Mouse (Mus musculus) adrenal gland (tissue): ENCODE measurements around the gene Mab21l1.

ENCODE experiments used
- intact Hi-C: fragments of 180-260 bp; cut with DNase I; formaldehyde crosslinking; loops from one replicate; pipeline ENCODE4 v1.15.1; 2025
- long read RNA-seq, 2 experiments: library from polyadenylated mRNA; unstranded; transcript quantifications; one replicate each; pipeline ENCODE4 v2.0.0; 2020; ENCODE audit warnings: borderline replicate concordance in 1 of 2; ENCODE audit not compliant: insufficient replicate concordance in 1 of 2

Gene Mab21l1
- long read RNA-seq, experiment 1, partial matches to known transcripts = 0 of 2 reads
- long read RNA-seq, experiment 1, other reads (novel, unspliced or antisense) = 0 of 2 reads
- long read RNA-seq, experiment 2, partial matches to known transcripts = 0 of 2 reads
- long read RNA-seq, experiment 2, other reads (novel, unspliced or antisense) = 0 of 2 reads

DNA sequence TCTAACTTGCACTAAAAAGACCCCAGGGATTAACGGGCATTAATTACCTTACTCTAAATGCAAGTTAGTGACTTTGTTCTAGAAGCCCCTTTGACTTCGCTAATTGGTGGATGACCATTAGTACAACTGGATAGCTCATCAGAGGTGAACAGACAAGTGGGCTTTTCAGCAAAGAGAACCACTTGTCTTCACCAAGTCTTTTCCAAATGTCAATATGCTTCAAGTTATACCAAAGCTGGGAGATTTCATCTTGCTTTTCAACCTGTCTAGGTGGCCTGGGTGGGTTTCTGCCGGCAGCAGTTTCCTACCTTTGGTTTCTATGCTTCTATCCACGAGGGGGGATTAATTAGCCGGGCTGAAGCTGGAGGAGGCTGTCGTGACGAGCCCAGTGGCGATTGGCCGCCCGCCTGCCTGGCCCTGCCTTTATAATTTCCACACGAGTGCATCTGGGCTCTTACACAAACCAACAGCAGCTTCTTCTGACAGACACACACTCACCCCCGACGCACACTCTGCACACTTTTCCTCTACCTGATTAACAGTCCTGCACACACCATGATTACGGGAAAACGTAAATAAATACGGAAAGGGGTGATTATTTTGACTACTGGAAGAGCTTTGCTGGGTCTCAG lies at the start of gene Mab21l1:
Gene Mab21l1, plus strand, starts transcription at position 455 of the 632 bp plus-strand sequence.
- intact Hi-C loops = no loop called here

DNA sequence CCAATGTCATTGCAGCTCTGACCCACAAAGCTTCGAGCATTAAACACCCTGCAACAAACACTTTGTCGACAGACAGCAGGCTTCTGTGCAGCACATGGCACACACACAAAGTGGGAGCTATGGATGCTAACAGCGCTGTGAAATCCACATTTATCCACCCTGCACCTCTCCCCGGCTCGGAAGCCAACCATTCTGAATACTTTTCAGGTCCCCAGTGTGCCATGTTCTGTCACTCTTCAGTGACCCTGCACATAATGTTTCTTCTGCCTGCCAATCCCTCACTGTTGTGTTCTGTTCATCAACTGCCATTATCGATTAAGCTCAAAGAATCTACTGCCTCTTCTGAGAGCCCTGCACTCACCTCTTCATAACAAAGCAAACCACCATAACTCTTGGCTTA lies 48.6 kb upstream of the Mab21l1 start:
- intact Hi-C loops = no loop called here

DNA sequence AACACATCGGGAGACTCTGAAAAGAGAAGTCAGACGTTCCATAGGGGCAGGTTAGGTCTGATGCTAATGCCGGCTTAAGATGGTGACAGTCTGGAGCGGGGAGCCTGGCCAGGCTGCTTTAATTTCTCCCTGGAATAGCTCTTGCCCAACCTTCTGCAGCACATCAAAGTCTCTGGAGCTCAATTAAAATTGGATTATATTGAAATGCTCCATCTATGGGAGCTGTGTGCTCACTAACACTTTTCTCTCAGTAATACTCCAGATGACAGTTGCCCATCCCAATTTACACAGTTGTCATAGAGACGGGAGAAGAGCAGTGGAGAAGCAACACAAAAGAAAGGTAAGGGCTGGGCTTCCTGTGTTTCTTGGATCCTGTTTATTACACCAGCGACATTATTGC lies 40.9 kb upstream of the Mab21l1 start:
- intact Hi-C loops = no loop called here

DNA sequence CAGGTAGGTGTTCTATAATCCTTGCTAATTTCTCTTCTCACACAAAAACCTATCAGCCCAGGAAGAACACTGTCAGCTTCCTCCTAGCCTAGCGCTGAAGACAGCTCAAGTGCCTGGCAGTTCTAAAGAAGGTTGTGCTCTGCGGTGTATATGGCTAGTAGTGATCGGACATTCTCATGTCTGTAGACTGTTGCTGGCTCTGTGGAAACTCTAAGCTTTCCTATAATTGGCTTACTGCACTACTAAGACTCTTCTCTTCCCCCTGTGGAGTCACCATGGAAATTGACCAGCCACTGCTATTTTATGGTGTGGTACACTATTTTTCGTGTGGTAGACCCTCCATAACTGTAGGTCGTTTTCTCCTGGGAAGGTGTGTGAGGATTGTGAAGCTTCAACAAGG lies 40.1 kb upstream of the Mab21l1 start:
- intact Hi-C loops = no loop called here

DNA sequence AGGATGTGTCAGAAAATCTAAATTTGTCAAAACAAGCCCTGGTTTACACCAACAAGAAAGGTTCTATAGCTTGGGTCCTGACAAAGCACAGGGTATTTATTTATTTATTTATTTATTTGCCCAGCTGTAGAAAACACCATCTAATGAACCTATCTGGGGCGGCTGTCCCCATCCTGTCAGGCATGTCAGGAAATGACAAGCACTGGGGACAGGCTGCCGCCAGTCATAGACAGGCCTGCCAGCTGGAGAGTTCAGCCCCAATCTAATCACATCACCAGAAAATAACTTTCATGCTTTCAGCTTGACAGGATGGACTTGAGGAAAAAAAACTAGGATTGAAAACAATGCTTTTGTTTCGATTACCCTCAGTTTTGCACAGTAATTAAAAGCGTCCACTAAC lies 39.7 kb upstream of the Mab21l1 start:
- intact Hi-C loops = no loop called here

DNA sequence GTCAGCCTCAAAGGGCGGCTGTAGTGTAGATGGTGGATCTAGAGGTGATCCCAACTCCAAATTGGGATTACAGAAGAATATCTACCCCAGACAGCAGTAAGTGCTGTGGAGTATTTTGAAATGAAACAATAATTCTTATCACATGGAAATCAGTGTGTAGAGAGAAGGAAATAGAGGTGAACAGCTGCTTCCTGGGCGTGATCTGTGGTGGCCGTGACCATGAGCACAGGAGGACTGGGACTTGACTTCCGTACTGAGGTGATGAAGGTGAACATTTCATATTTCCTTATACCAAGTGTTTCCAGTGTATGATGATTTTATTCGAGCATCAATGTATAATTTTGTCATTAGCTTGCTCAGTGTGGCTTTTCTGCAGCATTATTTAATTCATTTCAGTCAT lies 38.4 kb upstream of the Mab21l1 start:
- intact Hi-C loops = no loop called here

DNA sequence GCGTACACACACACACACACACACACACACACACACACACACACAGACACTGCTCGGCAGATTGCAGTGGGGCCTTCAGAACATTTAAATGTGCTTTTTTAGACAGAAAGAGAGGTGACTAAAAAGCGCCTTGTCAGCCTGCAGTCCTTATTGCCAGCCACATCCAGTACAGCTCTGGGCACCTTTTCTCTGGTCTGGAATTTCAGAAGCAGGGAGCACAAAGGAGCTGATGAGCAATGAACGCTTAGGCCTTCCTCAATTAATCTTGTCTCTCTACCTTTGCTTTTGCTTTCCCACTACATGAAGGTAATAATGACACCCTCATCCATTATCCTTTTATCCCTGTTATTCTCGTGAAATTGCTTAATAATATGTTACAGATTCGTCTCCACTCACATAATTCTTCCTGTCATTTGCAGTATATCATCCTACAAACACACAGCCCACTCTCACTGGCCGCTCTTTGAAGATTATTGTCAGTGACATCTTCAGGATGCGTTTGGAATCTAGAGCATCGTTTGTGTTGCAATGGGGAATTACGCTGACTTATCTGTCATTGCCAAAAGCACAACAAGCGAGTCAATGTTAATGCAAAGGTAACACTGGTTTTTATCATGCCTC lies 31.8 kb upstream of the Mab21l1 start:
- intact Hi-C loops = no loop called here

DNA sequence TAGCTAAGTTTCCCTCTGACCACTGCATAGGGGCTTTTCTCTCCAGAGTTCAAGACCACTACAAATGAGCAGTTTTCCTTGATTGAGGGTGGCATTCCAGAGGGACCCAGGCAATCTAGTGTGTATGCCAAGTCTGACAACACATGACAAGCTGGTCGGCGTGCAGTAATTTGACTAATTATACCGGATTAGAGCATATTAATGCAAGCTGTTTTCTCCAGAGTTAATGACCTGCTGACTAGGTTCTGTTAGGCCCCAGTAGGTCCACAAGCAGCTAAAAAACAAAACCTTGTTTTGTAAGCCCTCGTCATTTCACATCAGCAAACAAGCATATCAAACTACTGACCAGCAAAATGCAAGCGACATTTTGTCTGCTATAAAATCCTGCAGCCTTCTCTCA lies 30.9 kb upstream of the Mab21l1 start:
- intact Hi-C loops = no loop called here

DNA sequence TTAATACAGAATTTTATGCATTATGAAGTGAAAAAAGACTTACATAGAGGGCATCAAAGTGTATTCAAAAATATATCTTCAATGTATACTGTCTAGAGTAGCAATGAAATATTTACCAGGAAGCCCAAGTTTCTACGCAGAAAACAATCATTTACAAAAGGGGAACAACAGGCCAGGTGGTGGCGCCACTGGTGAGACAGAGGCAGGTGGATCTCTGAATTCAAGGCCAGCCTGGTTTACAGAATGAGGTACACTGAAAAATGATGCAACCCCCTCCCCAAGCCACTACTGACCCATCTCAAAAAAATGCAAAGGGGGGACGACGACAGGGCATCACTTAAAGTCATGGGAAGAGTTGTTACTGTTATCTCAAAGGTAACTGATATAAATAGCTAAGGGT lies 29.8 kb upstream of the Mab21l1 start:
- intact Hi-C loops = no loop called here

DNA sequence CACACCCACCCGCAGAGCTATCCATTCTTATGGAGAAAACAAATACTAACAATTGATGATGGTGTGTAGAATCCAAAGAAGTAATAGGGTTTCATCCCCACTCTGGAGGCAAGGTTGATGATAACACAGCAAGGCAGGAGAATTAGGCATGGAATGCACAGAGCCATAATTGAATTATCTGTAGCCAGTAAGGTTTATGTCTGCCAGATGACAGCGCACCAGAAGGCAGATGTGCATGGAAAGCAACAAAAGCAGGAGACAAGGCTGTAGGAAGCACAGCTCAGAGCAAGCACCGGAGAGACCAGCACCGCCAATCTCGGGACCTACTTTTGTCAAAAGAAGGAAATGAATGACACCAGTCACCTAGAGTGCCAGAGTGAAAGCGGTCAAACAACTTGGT lies 28.4 kb upstream of the Mab21l1 start:
- intact Hi-C loops = no loop called here

DNA sequence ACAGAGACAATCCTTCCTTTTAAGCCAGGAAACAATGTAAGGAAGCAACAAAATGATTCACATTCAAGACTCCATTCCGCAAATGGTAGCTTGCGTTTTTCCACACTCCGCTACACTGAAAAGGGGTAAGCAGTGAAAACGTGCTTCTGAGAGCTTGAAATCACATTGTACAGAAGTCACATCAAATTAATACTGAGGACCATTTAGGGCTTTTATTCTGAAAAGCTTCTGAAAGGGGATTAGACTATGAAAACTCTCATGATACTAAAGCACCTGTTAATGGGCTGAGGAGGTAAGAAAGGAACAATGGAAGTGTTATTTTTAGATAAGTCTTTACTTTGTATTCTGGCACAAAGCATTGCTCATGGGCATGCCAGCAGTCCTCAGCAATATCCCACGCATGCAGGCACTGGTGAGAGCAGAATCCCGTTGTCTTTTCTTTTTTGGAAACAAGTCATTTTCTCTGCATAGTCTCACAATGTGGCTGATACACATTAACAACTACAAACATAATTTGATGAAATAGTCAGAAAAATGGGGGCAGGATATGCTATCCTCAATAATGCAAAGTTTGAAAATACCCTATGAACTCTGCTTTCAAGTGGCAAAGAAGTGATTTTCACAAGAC lies 27.2 kb upstream of the Mab21l1 start:
- intact Hi-C loops = no loop called here

DNA sequence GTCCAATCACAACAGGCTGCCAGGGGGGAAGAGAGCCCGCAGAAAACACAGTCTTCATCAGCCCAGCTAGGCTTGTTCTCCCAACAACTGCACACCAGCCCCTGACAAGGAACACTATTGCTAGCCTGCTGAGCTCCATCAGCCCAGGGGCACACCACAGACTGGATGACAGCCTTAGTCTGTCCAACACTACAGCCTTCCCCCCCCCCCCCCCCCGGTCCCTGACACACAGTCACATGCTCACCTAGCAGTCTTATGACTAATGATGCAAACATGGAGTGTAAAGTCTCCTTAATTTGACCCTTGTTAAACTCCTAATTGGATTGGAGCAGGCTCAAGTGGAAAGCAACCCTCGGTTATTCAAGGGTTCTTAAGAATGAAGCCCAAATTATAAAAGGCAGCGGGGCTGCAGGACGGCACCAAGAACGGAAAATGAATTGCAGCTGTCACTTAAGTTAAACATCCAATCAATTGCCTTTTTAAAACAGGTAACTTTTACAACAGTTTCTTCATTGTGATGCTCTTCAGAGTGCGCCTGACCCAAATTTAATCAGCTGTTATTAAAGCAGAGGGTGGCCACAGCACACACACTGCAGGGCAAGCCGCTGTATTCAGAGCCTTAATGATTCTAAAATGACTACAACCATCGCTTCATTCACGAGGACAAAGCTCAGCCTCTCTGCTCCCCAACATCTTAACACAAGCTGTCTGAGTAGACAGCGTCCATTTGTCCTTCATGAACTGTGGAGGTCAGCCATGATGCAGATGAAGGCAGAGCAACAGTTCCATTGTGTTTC lies 26.3 kb upstream of the Mab21l1 start:
- intact Hi-C loops = no loop called here

DNA sequence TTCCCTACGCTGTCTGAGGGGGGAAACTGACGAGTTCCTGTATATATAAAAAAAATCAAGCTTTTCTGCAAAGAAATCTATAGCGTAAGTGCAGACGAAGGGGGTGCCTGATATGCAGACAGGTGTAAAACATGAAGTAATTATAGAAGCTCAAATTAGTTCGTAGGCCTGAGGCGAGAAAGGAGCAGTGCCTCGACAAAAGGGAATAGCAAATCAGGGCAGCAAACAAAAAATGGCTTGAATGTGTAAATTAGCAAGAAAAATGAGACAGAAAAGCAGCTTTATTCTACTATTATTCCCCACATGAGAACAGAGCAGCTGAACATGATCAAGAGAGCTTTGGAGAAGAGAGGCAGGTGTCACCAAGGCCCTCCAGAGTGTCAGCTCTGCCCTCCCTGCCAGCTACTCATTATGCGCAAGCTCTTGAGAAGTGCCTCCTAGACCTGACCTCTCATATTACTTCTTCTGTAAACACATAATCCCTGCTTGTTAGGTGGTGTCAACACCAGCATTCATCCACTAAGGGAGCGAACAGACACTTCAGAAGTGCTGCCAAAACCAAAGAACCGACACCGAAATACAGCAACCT lies 25.6 kb upstream of the Mab21l1 start:
- intact Hi-C loops = no loop called here

DNA sequence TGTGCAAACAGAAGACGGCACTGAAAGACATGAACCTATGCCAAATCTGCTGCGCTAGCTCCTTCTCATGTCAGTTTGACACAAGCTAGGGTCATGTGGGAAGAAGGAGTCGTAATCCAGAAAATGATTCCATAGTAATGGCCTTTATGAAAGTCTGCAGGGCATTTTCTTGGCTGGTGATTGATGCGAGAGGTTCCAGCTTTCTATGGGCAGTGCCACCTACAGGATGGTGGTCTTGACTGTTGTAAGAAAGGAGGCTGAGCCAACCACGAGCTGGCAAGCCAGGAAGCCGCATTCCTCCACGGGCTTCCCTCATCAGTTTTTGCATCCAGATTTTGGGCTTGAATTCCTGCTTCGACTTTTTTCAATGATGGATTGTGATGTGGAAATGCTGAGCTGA lies 24.0 kb upstream of the Mab21l1 start:
- intact Hi-C loops = no loop called here

DNA sequence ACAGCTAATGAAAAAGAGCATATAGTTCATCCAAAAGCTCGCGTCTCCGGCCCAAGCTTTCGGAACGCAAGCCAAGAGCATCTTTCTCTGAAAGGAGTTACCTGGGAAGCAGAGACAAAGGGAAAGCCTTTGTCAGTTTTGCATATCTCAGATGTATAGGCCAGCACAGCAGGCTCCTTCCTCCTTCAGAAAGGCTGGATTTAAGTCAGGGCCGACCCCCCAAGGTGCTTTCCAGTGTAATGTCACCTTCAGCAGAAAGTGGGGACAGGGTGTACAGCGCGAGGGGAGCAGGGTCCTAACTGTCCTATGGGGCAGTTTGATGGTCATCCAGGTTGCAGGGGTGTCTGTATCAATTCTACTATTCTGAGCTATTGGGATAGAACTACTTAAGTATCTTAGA lies 18.7 kb upstream of the Mab21l1 start:
- intact Hi-C loops = no loop called here

DNA sequence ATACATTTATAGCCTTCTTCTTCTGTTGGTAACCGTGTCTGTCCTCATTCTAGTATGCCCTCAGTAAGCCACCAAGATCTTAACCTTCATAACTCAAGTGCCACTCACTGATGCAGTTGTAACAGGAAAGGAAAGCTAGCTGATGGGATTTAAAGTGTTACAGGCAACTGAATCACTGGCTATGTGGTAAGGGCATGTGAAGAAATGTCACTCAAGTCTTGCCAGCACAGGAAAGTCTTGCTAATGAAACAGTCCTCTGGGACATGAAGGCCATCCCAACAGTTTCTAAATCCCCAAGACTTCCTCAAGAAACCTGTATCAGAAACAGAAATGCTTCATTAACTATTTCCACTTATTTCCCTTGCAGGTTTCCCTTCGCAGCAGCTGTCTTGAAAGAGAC lies 13.7 kb upstream of the Mab21l1 start:
- intact Hi-C loops = no loop called here

DNA sequence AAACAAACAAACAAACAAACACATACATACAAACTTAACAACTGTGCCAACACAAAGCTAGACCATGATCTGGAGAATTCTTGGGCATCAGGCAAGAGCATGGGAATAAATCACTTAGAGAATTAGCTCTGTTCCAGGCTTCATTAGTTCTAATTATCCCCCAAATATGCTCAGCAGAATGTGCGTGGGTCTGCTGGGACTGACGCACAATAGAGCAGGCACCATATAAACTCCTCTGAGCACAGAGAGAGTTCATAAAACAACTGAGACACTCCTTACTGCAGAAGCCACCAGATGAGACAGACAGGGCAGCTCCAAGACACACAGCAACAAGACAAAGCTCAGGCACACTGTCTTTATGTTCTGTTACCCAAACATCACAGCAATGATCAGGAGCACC lies 13.0 kb upstream of the Mab21l1 start:
- intact Hi-C loops = no loop called here

DNA sequence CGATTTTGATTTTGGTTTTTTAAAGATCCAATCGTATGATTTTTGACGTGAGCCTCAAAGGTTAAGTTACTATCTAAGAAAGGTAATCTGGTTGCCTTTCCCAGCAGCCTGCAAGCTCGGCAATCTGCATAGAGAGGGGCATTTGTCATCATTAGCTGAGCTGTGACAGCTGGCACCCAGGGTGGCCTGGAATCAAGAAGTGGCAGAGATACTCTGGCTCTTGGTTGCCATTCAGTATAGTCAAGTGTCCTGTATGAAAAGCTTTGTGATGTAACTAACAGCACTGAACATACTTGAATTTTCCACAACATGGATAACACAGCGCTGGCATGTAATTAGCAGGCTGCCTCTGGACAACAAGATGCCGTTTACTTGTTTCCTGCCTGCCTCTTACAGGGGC lies 8.1 kb upstream of the Mab21l1 start:
- intact Hi-C loops = no loop called here

DNA sequence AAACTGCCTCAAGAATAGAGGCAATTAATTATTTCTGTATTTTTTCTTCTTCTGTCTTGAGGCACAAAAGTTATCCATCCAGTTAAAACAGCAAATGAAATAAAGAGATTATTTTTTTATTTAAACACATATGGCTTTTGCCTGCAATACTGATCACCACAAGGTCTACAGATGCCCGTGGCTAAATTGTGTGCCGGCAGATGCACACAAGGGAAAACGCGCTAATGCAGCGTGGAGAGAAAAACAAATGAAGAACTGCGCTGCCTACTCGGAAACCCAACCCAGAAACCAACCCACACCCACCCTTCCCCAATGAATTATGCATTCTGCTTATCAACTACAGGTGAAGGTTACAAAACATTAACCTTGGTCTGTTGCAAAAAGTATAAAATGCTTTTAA lies 7.1 kb upstream of the Mab21l1 start:
- intact Hi-C loops = no loop called here

DNA sequence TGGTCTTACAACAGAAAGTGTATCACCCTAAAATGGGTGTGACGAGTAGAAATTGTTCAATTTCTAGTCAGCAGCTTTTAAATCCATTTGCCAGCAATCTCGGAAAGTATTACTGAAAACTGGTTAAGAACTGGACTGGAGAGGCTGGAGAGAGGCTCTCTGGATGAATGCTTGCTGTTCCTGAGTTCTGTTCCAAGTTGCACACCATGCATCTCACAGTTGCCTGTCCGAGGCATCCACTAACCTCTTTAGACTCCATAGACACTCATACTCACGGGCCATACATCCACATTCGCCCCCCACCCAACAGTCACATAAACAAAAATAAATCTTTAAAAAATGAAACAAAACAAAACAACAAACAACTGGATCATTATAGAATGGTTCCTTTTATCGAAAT lies 6.6 kb upstream of the Mab21l1 start:
- intact Hi-C loops = no loop called here

DNA sequence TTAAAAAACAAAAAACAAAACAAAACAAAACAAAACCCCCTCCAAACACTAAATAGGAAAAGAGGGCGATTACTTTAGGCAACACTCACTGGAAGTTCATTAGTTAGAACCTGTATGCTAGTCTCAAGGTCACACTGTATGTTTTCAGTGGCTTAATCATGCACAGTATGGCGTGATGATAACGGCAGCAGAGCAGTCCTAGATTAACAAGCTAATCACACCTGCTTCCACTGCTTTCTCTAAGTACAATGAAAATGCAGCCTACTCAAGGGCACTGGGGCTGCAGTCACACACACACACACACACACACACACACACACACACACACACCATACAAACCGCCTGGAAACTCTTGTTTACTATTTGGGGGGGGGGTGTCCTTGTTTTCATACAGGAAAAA lies 4.8 kb upstream of the Mab21l1 start:
- intact Hi-C loops = no loop called here
